Mouse (Mus musculus) ES-E14 (cell line): ENCODE measurements at regions not wholly inside any gene's neighbourhood (a gene's known extent, or its start where the extent isn't known, plus 50 kb on each side); places are given as distances from the start of the nearest gene placed in this dataset.

Experiments used
- DNase-seq: peaks from one replicate; pipeline ENCODE4 v3.0.0-alpha.2; 2013; ENCODE audit warnings: low read depth, low spot score
- H3K27ac ChIP-seq: 2 replicates; pipeline ENCODE4 v1.5.1; 2012; ENCODE audit warnings: low read depth, mild to moderate bottlenecking, low read length, moderate library complexity, mixed read lengths; ENCODE audit not compliant: poor library complexity, insufficient read depth, severe bottlenecking
- H3K36me3 ChIP-seq: 2 replicates; pipeline ENCODE4 v1.6.1; 2012; ENCODE audit warnings: mild to moderate bottlenecking, low read length, moderate library complexity, mixed read lengths; ENCODE audit not compliant: control insufficient read depth, poor library complexity, insufficient read depth, severe bottlenecking
- H3K4me1 ChIP-seq, 2 experiments: fragments of 150-350 bp in 1 of 2; sonication (generic) in 1 of 2; 2 replicates each; pipeline ENCODE4 v1.6.1; 2012; ENCODE audit warnings: low read length in 2 of 2, mild to moderate bottlenecking in 1 of 2, mixed read lengths in 1 of 2; ENCODE audit not compliant: control insufficient read depth in 2 of 2, insufficient read depth in 2 of 2, poor library complexity in 1 of 2
- H3K4me3 ChIP-seq, 2 experiments: fragments of 150-350 bp in 1 of 2; sonication (generic) in 1 of 2; 2 replicates each; pipeline ENCODE4 v1.5.1; 2012; ENCODE audit warnings: low read length in 2 of 2, low read depth in 1 of 2, mild to moderate bottlenecking in 1 of 2, mixed read lengths in 1 of 2; ENCODE audit not compliant: insufficient read depth in 1 of 2, poor library complexity in 1 of 2, severe bottlenecking in 1 of 2
- H3K9ac ChIP-seq: 2 replicates; pipeline ENCODE4 v1.6.1; 2012; ENCODE audit warnings: low read depth, mild to moderate bottlenecking, low read length, mixed read lengths; ENCODE audit not compliant: poor library complexity, insufficient read depth, severe bottlenecking
- H3K9me3 ChIP-seq: fragments of 150-350 bp; sonication (generic); 2 replicates; pipeline ENCODE4 v1.6.1; 2012; ENCODE audit warnings: low read depth, mild to moderate bottlenecking, low read length; ENCODE audit not compliant: control insufficient read depth, insufficient read depth
- CHD2 ChIP-seq: IDR thresholded peaks from 2 replicates; pipeline ENCODE4 v1.6.1; 2014; ENCODE audit warnings: mild to moderate bottlenecking, low read depth, low read length, inconsistent platforms
- HCFC1 ChIP-seq: IDR thresholded peaks from 2 replicates; pipeline ENCODE4 v1.6.1; 2012; ENCODE audit warnings: low read length, inconsistent platforms, borderline replicate concordance; ENCODE audit not compliant: insufficient read depth
- MAFK ChIP-seq: IDR thresholded peaks from 2 replicates; pipeline ENCODE4 v1.6.1; 2014; ENCODE audit warnings: mild to moderate bottlenecking, low read depth, low read length, inconsistent platforms; ENCODE audit not compliant: insufficient read depth
- ZC3H11A ChIP-seq: IDR thresholded peaks from 2 replicates; pipeline ENCODE4 v1.6.1; 2012; ENCODE audit warnings: low read depth, mild to moderate bottlenecking, inconsistent platforms, low read length, borderline replicate concordance
- ZNF384 ChIP-seq: IDR thresholded peaks from 2 replicates; pipeline ENCODE4 v1.6.1; 2012; ENCODE audit warnings: low read depth, low read length, inconsistent platforms
- in situ Hi-C, 2 experiments: fragments of 600-800 bp; cut with MboI; formaldehyde crosslinking; loops; one replicate each; pipeline ENCODE4 v1.15.1; 2025; ENCODE audit warnings: low sequenced_read_pairs in 2 of 2, inconsistent platforms in 1 of 2; ENCODE audit not compliant: unreplicated experiment in 2 of 2

- Histone ChIP-seq H3K9ac (no peak overlapping the region), H3K4me3 (no peak overlapping the region), H3K36me3 (no peaks in the 10 kb centered on the region), H3K27ac (no peak overlapping the region), H3K9me3 (no peaks in the 10 kb centered on the region), H3K4me1 (no peaks in the 10 kb centered on the region)
- DNase-seq = no peak
- TF ChIP-seq CHD2 (no peak), ZC3H11A (no peak)
- in situ Hi-C loops = no loop called here
These were observed 741.1 kb downstream of the Gm826 start for GRCm38 (mm10) chr2:159592841-159593240.

GRCm38 (mm10) chr2:159596285-159596684 is 737.7 kb downstream of the Gm826 start:
- no peak for TF ChIP-seq CHD2
- TF ChIP-seq MAFK = no peak
- TF ChIP-seq ZNF384 = no peak
- no peak for TF ChIP-seq HCFC1
- TF ChIP-seq ZC3H11A = no peak
- H3K36me3 ChIP-seq = no peaks in the 10 kb centered on the region
- no peaks in the 10 kb centered on the region for H3K9me3 ChIP-seq
- H3K27ac ChIP-seq = no peak overlapping the region
- H3K4me3 ChIP-seq = no peak overlapping the region
- H3K4me1 ChIP-seq = no peaks in the 10 kb centered on the region
- in situ Hi-C loops = no loop called here
- no peak overlapping the region for H3K9ac ChIP-seq
- DNase-seq = no peak

GRCm38 (mm10) chr2:159598080-159598479 is 735.9 kb downstream of the Gm826 start:
- TF ChIP-seq ZC3H11A (no peak), CHD2 (no peak), MAFK (no peak), ZNF384 (no peak)
- H3K9me3 ChIP-seq = no peaks in the 10 kb centered on the region
- no peak overlapping the region for H3K27ac ChIP-seq
- no peak overlapping the region for H3K4me3 ChIP-seq
- no peaks in the 10 kb centered on the region for H3K4me1 ChIP-seq
- in situ Hi-C loops = no loop called here
- no peaks in the 10 kb centered on the region for H3K36me3 ChIP-seq
- no peak for DNase-seq
- no peak overlapping the region for H3K9ac ChIP-seq

- no peak overlapping the region for H3K27ac ChIP-seq
- in situ Hi-C loops = no loop called here
- H3K4me3 ChIP-seq = no peak overlapping the region
These were observed 726.8 kb downstream of the Gm826 start for GRCm38 (mm10) chr2:159607191-159607590.

GRCm38 (mm10) chr2:159610451-159610850 is 723.5 kb downstream of the Gm826 start:
- H3K36me3 ChIP-seq = no peaks in the 10 kb centered on the region
- in situ Hi-C loops = no loop called here
- no peak overlapping the region for H3K4me3 ChIP-seq
- no peaks in the 10 kb centered on the region for H3K9me3 ChIP-seq
- no peak overlapping the region for H3K9ac ChIP-seq
- H3K4me1 ChIP-seq = no peaks in the 10 kb centered on the region
- DNase-seq = no peak
- TF ChIP-seq CHD2 (no peak), ZC3H11A (no peak), ZNF384 (no peak), HCFC1 (no peak)
- H3K27ac ChIP-seq = no peak overlapping the region

More at GRCm38 (mm10) chr2:159607191-159607590, 726.8 kb downstream of the Gm826 start:
- TF ChIP-seq MAFK = no peak
- no peak for TF ChIP-seq ZNF384
- no peak for TF ChIP-seq HCFC1
- TF ChIP-seq ZC3H11A = no peak
- no peak for TF ChIP-seq CHD2
- Histone ChIP-seq H3K9ac (no peak overlapping the region), H3K4me1 (no peaks in the 10 kb centered on the region), H3K36me3 (no peaks in the 10 kb centered on the region), H3K9me3 (no peaks in the 10 kb centered on the region)
- no peak for DNase-seq
